Mouse (Mus musculus): ENCODE measurements at regions not wholly inside any gene's neighbourhood (a gene's known extent, or its start where the extent isn't known, plus 50 kb on each side); places are given as distances from the start of the nearest gene placed in this dataset.

DNA sequence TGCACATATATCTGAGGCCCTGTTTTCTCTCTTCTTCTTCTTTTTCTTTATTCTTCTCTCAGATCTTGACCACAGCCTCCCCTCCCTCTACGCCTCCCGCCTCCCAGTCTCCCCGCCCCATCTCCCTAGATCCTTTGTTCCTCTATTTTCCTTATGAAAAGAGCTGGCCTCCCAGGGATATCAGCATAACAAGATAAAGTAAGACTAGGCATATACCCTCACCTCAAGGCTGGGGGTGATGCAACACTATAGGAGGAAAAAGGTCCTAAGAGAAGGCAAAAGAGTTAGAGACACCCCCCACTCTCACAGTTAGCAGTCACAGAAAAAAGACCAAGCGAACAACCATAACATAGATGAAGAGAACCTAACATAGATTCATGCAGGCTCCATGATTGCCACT lies 57.5 kb upstream of the Pgrmc2 start:
- Histone ChIP-seq H3K79me2 (replicated peaks; ENCODE audit: control insufficient read depth, extremely low read depth, insufficient read depth, poor library complexity, severe bottlenecking) (no peaks in the 10 kb centered on the region), H3K27me3 (replicated peaks) (no peaks in the 10 kb centered on the region), H3K9me3 (replicated peaks; ENCODE audit: low read length) (peaks cover 4% of the 10 kb centered on the region), H3K4me3 (replicated peaks in 1 of 3; ENCODE audit: low read depth in 2 of 3, low read length in 2 of 3, poor library complexity in 1 of 3) (no peak overlapping the region), H3K9ac (ENCODE audit: insufficient read depth, low read depth) (no peak overlapping the region), H3K4me2 (ENCODE audit: insufficient read depth, low read depth, poor library complexity, severe bottlenecking) (no peak overlapping the region), H3K4me1 (ENCODE audit: control insufficient read depth in 1 of 2, insufficient read depth in 2 of 2) (no peaks in the 10 kb centered on the region), H3K36me3 (replicated peaks in 1 of 2; ENCODE audit: control insufficient read depth in 1 of 2, insufficient read depth in 1 of 2, low read length in 1 of 2) (no peaks in the 10 kb centered on the region), H3K27ac (ENCODE audit: insufficient read depth, low read depth) (no peak overlapping the region)
- in situ Hi-C loops (cut with MboI; ENCODE audit: low pct_ligation_motif_present, low pct_unique_long_range_greater_than_20kb, low sequenced_read_pairs), result no loop called here
- dilution Hi-C loops (cut with MboI; ENCODE audit: extremely low pct_ligation_motif_present, extremely low pct_unique_long_range_greater_than_20kb, low sequenced_read_pairs), result no loop called here
- no peak for DNase-seq (ENCODE audit: extremely low read depth)
- TF ChIP-seq ZMIZ1 (IDR thresholded peaks at IDR 0.05; ENCODE audit: low read depth, low read length), result no peak
- no peak for TF ChIP-seq PAX5 (IDR thresholded peaks at IDR 0.05; ENCODE audit: low read length)
- no peak for TF ChIP-seq BHLHE40 (IDR thresholded peaks at IDR 0.05; ENCODE audit: low read depth, low read length)
- TF ChIP-seq TCF12 (IDR thresholded peaks at IDR 0.05; ENCODE audit: low read depth, low read length), result no peak
- no peak for TF ChIP-seq RAD21 (IDR thresholded peaks at IDR 0.05; ENCODE audit: low read depth, low read length)
- TF ChIP-seq ETS1 (conservative IDR thresholded peaks at IDR 0.05; ENCODE audit: low read depth, low read length), result no peak

DNA sequence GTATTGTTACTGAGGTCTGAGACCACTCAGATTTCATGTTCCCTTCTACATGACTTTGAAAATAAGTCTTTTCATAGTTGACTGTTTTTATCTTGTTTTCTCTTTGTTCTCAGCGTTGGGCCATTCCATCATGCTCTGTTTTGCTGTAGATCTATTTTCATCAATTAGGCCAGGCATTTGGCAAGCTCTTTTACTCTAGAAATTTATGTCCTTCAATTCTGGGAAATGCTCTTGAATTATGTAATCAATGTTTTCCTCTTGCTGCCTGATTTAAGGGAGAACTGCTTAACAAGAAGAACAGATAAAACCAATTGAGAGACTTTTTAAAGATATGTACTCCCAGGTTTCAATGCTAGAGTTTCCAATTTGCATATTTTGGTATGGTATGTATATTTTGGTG lies 55.1 kb upstream of the Pgrmc2 start:
- no peak for TF ChIP-seq EP300 (IDR thresholded peaks at IDR 0.05; ENCODE audit: low read length)
- TF ChIP-seq SMC3 (IDR thresholded peaks at IDR 0.05; ENCODE audit: low read depth, low read length), result no peak
- no peak for TF ChIP-seq ZKSCAN1 (IDR thresholded peaks at IDR 0.05; ENCODE audit: borderline replicate concordance, low read depth, low read length)
- no peak for TF ChIP-seq KAT2A (IDR thresholded peaks at IDR 0.05; ENCODE audit: insufficient replicate concordance, low read length)
- dilution Hi-C loops (cut with MboI; ENCODE audit: extremely low pct_ligation_motif_present, extremely low pct_unique_long_range_greater_than_20kb, low sequenced_read_pairs), result no loop called here

DNA sequence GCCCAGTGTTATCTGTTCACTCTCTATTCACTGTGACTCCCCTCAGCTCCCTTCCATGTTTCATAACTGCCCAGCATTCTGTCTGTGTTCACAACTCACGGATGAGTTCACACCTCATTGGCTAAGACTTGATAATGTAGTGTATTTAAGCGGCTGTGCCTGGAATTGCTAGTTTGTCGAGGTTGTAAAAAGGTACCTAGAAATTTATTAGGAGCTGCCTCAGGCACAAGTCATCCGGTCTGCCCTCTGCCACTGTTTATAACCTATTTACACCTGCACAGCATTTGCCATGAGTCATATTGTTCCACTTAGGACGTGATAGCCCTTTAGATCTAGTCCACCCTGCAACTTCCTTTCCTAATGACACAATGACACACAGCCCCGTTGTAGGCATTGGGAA lies 50.0 kb upstream of the Pgrmc2 start:
- no peak overlapping the region for H3K9ac ChIP-seq (ENCODE audit: insufficient read depth, low read depth)
- no peak overlapping the region for H3K27ac ChIP-seq (ENCODE audit: insufficient read depth, low read depth)
- H3K36me3 ChIP-seq (replicated peaks in 1 of 2; ENCODE audit: control insufficient read depth in 1 of 2, insufficient read depth in 1 of 2, low read length in 1 of 2), result no peaks in the 10 kb centered on the region
- H3K9me3 ChIP-seq (replicated peaks; ENCODE audit: low read length), result no peaks in the 10 kb centered on the region
- no peak for DNase-seq (ENCODE audit: extremely low read depth)
- dilution Hi-C loops (cut with MboI; ENCODE audit: extremely low pct_ligation_motif_present, extremely low pct_unique_long_range_greater_than_20kb, low sequenced_read_pairs) (no loop called here), in situ Hi-C loops (cut with MboI; ENCODE audit: low pct_ligation_motif_present, low pct_unique_long_range_greater_than_20kb, low sequenced_read_pairs) (no loop called here)
- TF ChIP-seq POLR2AphosphoS2 (IDR thresholded peaks at IDR 0.05; ENCODE audit: low read depth, low read length) (no peak), ZKSCAN1 (IDR thresholded peaks at IDR 0.05; ENCODE audit: borderline replicate concordance, low read depth, low read length) (no peak), IRF4 (IDR thresholded peaks at IDR 0.05; ENCODE audit: low read depth, low read length) (no peak), ELF1 (IDR thresholded peaks at IDR 0.05; ENCODE audit: low read depth, low read length) (no peak), USF1 (IDR thresholded peaks at IDR 0.05; ENCODE audit: low read depth, low read length) (no peak), SIN3A (IDR thresholded peaks at IDR 0.05; ENCODE audit: low read length) (no peak), POLR2A (IDR thresholded peaks at IDR 0.05; ENCODE audit: low read depth, low read length) (no peak), MXI1 (IDR thresholded peaks at IDR 0.05; ENCODE audit: low read depth, low read length) (no peak), JUN (IDR thresholded peaks at IDR 0.05; ENCODE audit: insufficient read depth, low read depth, low read length) (no peak), TBP (conservative IDR thresholded peaks at IDR 0.05; ENCODE audit: low read depth, low read length) (no peak), PAX5 (IDR thresholded peaks at IDR 0.05; ENCODE audit: low read length) (no peak), CHD1 (IDR thresholded peaks at IDR 0.05; ENCODE audit: low read depth, low read length) (no peak), EP300 (IDR thresholded peaks at IDR 0.05; ENCODE audit: low read length) (no peak), MAZ (IDR thresholded peaks at IDR 0.05; ENCODE audit: low read depth, low read length) (no peak), MEF2A (IDR thresholded peaks at IDR 0.05; ENCODE audit: borderline replicate concordance, low read depth, low read length) (no peak), ETS1 (conservative IDR thresholded peaks at IDR 0.05; ENCODE audit: low read depth, low read length) (no peak)
- H3K4me3 ChIP-seq (replicated peaks in 1 of 3; ENCODE audit: low read depth in 2 of 3, low read length in 2 of 3, poor library complexity in 1 of 3), result no peak overlapping the region
- H3K27me3 ChIP-seq (replicated peaks), result no peaks in the 10 kb centered on the region
- peaks cover 0 to 4% of the 10 kb centered on the region in 2 experiments; a peak in 2 of 4 replicates for H3K4me1 ChIP-seq (ENCODE audit: control insufficient read depth in 1 of 2, insufficient read depth in 2 of 2)
- H3K79me2 ChIP-seq (replicated peaks; ENCODE audit: control insufficient read depth, extremely low read depth, insufficient read depth, poor library complexity, severe bottlenecking), result no peaks in the 10 kb centered on the region
- no peak overlapping the region for H3K4me2 ChIP-seq (ENCODE audit: insufficient read depth, low read depth, poor library complexity, severe bottlenecking)

More for the DNA sequence above, 55.1 kb upstream of the Pgrmc2 start:
- H3K4me3 ChIP-seq (replicated peaks in 1 of 3; ENCODE audit: low read depth in 2 of 3, low read length in 2 of 3, poor library complexity in 1 of 3), result no peak overlapping the region
- H3K9me3 ChIP-seq (replicated peaks; ENCODE audit: low read length), result peaks cover 4% of the 10 kb centered on the region
- no peak overlapping the region for H3K9ac ChIP-seq (ENCODE audit: insufficient read depth, low read depth)
- DNase-seq (ENCODE audit: extremely low read depth), result no peak
- no peaks in the 10 kb centered on the region for H3K79me2 ChIP-seq (replicated peaks; ENCODE audit: control insufficient read depth, extremely low read depth, insufficient read depth, poor library complexity, severe bottlenecking)
- in situ Hi-C loops (cut with MboI; ENCODE audit: low pct_ligation_motif_present, low pct_unique_long_range_greater_than_20kb, low sequenced_read_pairs), result no loop called here
- no peaks in the 10 kb centered on the region for H3K36me3 ChIP-seq (replicated peaks in 1 of 2; ENCODE audit: control insufficient read depth in 1 of 2, insufficient read depth in 1 of 2, low read length in 1 of 2)
- peaks cover 0 to 4% of the 10 kb centered on the region in 2 experiments; a peak in 1 of 4 replicates for H3K4me1 ChIP-seq (ENCODE audit: control insufficient read depth in 1 of 2, insufficient read depth in 2 of 2)
- H3K4me2 ChIP-seq (ENCODE audit: insufficient read depth, low read depth, poor library complexity, severe bottlenecking), result no peak overlapping the region
- H3K27ac ChIP-seq (ENCODE audit: insufficient read depth, low read depth), result no peak overlapping the region
- no peaks in the 10 kb centered on the region for H3K27me3 ChIP-seq (replicated peaks)

All from CH12.LX (cell line).